Mouse (Mus musculus): ENCODE measurements around the gene Rbm24. TPM values are rescaled to one million over a fixed set of nuclear protein-coding genes. Genes with fewer than 3 reads are reported as not detected.

Gene Rbm24
- polyA plus RNA-seq, 1 experiment from 2014 or later: 15.6 TPM

DNA sequence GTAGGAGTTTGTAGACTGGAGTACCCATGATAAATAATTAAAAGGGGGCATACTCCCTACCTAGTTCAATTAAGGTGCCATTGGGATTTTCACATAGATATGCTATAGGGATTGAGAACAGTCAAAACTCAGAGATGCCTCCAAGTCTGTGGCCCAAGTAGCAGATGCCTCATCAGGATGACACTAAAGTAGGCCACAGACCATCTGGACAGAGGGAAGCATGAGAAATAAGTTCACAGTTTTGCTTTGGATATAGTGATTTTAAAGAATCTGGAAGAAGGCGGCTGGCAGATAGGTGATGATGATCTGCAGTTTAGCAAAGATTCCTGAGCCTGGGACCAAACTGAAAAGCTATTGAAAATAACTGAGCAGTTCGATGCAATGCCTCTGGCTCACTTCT is 30.0 kb downstream of the Rbm24 start:
- Histone ChIP-seq H3K9me3 (ENCODE audit: control insufficient read depth, low read length) (no peaks in the 10 kb centered on the region), H3K4me3 (ENCODE audit: low read depth, low read length) (no peak overlapping the region), H3K4me2 (ENCODE audit: low read depth, low read length) (no peak overlapping the region), H3K27me3 (replicated peaks; ENCODE audit: control insufficient read depth, insufficient read depth, low read length) (no peaks in the 10 kb centered on the region), H3K36me3 (ENCODE audit: control insufficient read depth, insufficient read depth, low read length) (no peaks in the 10 kb centered on the region), H3K9ac (ENCODE audit: low read depth, low read length) (no peak overlapping the region), H3K4me1 (ENCODE audit: control insufficient read depth, insufficient read depth, low read length) (no peaks in the 10 kb centered on the region), H3K27ac (replicated peaks; ENCODE audit: low read depth, low read length) (no peak overlapping the region)
- WGBS: 83% methylated on average over 2 of the region's 2 CpGs
- DNase-seq (ENCODE audit: low spot score): no peak
- ATAC-seq (ENCODE audit: low read depth): no peak

GRCm38 (mm10) chr13:46449955-46450354 is 31.7 kb downstream of the Rbm24 start:
- no peak overlapping the region for H3K4me2 ChIP-seq (ENCODE audit: low read depth, low read length)
- H3K9ac ChIP-seq (ENCODE audit: low read depth, low read length): no peak overlapping the region
- H3K4me1 ChIP-seq (ENCODE audit: control insufficient read depth, insufficient read depth, low read length): no peaks in the 10 kb centered on the region
- WGBS: 49% methylated on average over 4 of the region's 4 CpGs
- no peaks in the 10 kb centered on the region for H3K27me3 ChIP-seq (replicated peaks; ENCODE audit: control insufficient read depth, insufficient read depth, low read length)
- no peaks in the 10 kb centered on the region for H3K36me3 ChIP-seq (ENCODE audit: control insufficient read depth, insufficient read depth, low read length)
- ATAC-seq (ENCODE audit: low read depth): no peak
- no peak overlapping the region for H3K27ac ChIP-seq (replicated peaks; ENCODE audit: low read depth, low read length)
- H3K4me3 ChIP-seq (ENCODE audit: low read depth, low read length): no peak overlapping the region
- no peaks in the 10 kb centered on the region for H3K9me3 ChIP-seq (ENCODE audit: control insufficient read depth, low read length)
- no peak for DNase-seq (ENCODE audit: low spot score)

DNA sequence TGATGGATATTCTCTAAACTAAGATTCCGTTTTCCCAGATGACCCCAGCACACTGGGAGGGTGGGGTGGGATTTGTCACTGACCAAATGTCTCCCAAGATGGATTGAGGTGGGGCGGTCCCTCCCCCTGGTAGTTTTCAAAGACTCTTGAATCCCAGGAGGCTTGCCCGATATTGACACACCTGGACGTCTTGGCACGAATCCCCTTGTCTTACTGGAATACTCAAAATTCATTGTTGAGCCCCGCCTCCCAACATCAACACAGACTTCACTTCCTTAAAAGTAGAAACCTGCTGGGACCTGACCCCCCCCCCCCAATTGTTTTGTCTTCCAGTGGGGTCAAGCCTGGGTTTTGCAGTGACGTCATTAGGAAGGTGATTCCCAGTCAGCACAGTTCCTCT is 32.4 kb downstream of the Rbm24 start:
- H3K27ac ChIP-seq (replicated peaks; ENCODE audit: low read depth, low read length): no peak overlapping the region
- 74% methylated on average over 7 of the region's 7 CpGs for WGBS

DNA sequence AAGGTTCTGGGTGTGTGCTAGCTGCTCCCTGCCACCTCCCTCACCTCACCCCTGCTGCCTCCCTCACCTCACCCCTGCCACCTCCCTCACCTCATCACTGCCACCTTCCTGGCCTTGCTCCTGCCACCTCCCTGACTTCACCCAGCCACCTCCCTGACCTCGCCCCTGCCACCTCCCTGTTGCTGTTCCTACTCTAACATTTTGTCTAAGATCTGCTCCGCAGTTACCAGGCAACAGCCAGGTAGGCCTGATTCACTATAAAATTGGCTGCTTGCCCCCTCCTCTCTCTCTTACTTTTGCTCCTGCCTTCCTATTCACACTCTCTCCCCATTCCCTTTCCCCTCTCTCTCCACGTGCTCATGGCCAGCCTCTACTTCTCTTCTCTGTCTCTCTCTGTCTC is 33.3 kb downstream of the Rbm24 start:
- Histone ChIP-seq H3K4me3 (ENCODE audit: low read depth, low read length) (no peak overlapping the region), H3K36me3 (ENCODE audit: control insufficient read depth, insufficient read depth, low read length) (no peaks in the 10 kb centered on the region), H3K9me3 (ENCODE audit: control insufficient read depth, low read length) (no peaks in the 10 kb centered on the region), H3K4me1 (ENCODE audit: control insufficient read depth, insufficient read depth, low read length) (no peaks in the 10 kb centered on the region), H3K27me3 (replicated peaks; ENCODE audit: control insufficient read depth, insufficient read depth, low read length) (no peaks in the 10 kb centered on the region), H3K27ac (replicated peaks; ENCODE audit: low read depth, low read length) (no peak overlapping the region), H3K4me2 (ENCODE audit: low read depth, low read length) (no peak overlapping the region), H3K9ac (ENCODE audit: low read depth, low read length) (no peak overlapping the region)
- 64% methylated on average over 3 of the region's 3 CpGs for WGBS
- ATAC-seq (ENCODE audit: low read depth): no peak
- DNase-seq (ENCODE audit: low spot score): no peak

More for the DNA sequence above, 32.4 kb downstream of the Rbm24 start:
- H3K9ac ChIP-seq (ENCODE audit: low read depth, low read length): no peak overlapping the region
- no peak overlapping the region for H3K4me2 ChIP-seq (ENCODE audit: low read depth, low read length)
- H3K4me1 ChIP-seq (ENCODE audit: control insufficient read depth, insufficient read depth, low read length): no peaks in the 10 kb centered on the region
- DNase-seq (ENCODE audit: low spot score): peak; percentile 40
- H3K27me3 ChIP-seq (replicated peaks; ENCODE audit: control insufficient read depth, insufficient read depth, low read length): no peaks in the 10 kb centered on the region
- H3K4me3 ChIP-seq (ENCODE audit: low read depth, low read length): no peak overlapping the region
- no peaks in the 10 kb centered on the region for H3K36me3 ChIP-seq (ENCODE audit: control insufficient read depth, insufficient read depth, low read length)
- ATAC-seq (ENCODE audit: low read depth): no peak
- H3K9me3 ChIP-seq (ENCODE audit: control insufficient read depth, low read length): no peaks in the 10 kb centered on the region

- Histone ChIP-seq H3K4me3 (ENCODE audit: low read depth, low read length) (no peak overlapping the region), H3K4me2 (ENCODE audit: low read depth, low read length) (no peak overlapping the region), H3K9ac (ENCODE audit: low read depth, low read length) (no peak overlapping the region), H3K9me3 (ENCODE audit: control insufficient read depth, low read length) (no peaks in the 10 kb centered on the region), H3K36me3 (ENCODE audit: control insufficient read depth, insufficient read depth, low read length) (no peaks in the 10 kb centered on the region), H3K4me1 (ENCODE audit: control insufficient read depth, insufficient read depth, low read length) (no peaks in the 10 kb centered on the region), H3K27me3 (replicated peaks; ENCODE audit: control insufficient read depth, insufficient read depth, low read length) (no peaks in the 10 kb centered on the region), H3K27ac (replicated peaks; ENCODE audit: low read depth, low read length) (no peak overlapping the region)
- ATAC-seq (ENCODE audit: low read depth): no peak
- DNase-seq (ENCODE audit: low spot score): no peak
- WGBS: 79% methylated on average over 10 of the region's 10 CpGs
Measured at GRCm38 (mm10) chr13:46459546-46459945, 41.3 kb downstream of the Rbm24 start.

- no peaks in the 10 kb centered on the region for H3K27me3 ChIP-seq (replicated peaks; ENCODE audit: control insufficient read depth, insufficient read depth, low read length)
- no peak for DNase-seq (ENCODE audit: low spot score)
- no peak overlapping the region for H3K4me2 ChIP-seq (ENCODE audit: low read depth, low read length)
- no peak for ATAC-seq (ENCODE audit: low read depth)
- 90% methylated on average over 4 of the region's 4 CpGs for WGBS
- H3K36me3 ChIP-seq (ENCODE audit: control insufficient read depth, insufficient read depth, low read length): no peaks in the 10 kb centered on the region
- H3K4me3 ChIP-seq (ENCODE audit: low read depth, low read length): no peak overlapping the region
- H3K27ac ChIP-seq (replicated peaks; ENCODE audit: low read depth, low read length): no peak overlapping the region
- no peak overlapping the region for H3K9ac ChIP-seq (ENCODE audit: low read depth, low read length)
- H3K4me1 ChIP-seq (ENCODE audit: control insufficient read depth, insufficient read depth, low read length): no peaks in the 10 kb centered on the region
- H3K9me3 ChIP-seq (ENCODE audit: control insufficient read depth, low read length): no peaks in the 10 kb centered on the region
Measured at GRCm38 (mm10) chr13:46462280-46462679, 44.0 kb downstream of the Rbm24 start.

DNA sequence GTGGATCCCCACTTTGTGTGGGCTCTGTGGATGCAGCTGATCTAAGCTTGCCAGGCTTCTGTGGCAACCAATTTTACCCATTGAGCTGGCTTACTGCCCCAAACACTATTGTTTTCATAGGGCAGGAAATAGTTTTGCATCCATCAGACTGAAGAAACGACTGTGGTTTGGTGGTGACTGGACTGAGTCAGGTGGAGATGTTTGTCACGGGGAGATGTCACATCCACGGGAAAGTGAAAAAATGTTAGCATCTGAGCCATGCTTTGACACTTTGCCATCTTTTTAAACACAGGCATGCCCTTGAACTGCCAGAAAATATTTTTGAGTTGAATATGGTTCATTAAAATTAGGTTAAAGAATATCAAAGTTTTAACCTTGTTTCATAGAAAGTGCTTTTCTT is 45.5 kb downstream of the Rbm24 start:
- Histone ChIP-seq H3K27me3 (replicated peaks; ENCODE audit: control insufficient read depth, insufficient read depth, low read length) (no peaks in the 10 kb centered on the region), H3K9me3 (ENCODE audit: control insufficient read depth, low read length) (no peaks in the 10 kb centered on the region), H3K4me3 (ENCODE audit: low read depth, low read length) (no peak overlapping the region), H3K27ac (replicated peaks; ENCODE audit: low read depth, low read length) (no peak overlapping the region), H3K36me3 (ENCODE audit: control insufficient read depth, insufficient read depth, low read length) (no peaks in the 10 kb centered on the region), H3K4me2 (ENCODE audit: low read depth, low read length) (no peak overlapping the region), H3K4me1 (ENCODE audit: control insufficient read depth, insufficient read depth, low read length) (no peaks in the 10 kb centered on the region), H3K9ac (ENCODE audit: low read depth, low read length) (no peak overlapping the region)
- DNase-seq (ENCODE audit: low spot score): no peak
- 61% methylated on average over 3 of the region's 3 CpGs for WGBS
- ATAC-seq (ENCODE audit: low read depth): no peak

DNA sequence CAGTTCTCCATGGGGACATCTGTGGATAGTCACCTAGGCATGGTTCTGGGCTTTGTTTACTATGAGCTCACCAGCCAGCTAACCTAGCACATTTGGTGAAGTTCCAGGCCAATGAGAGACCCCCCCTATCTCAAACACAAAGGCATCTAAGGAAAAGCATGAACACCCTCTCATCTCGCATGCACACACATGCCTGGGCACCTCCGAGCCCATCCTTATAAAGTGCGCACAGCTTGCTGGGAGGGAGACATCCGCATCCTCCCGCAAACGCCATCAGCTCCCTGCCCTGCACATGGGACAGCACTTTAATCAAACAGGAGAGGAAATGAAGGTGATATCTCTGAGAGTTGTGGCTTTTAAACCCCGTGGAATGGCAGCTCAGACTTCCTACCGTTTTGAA is 50.0 kb downstream of the Rbm24 start:
- WGBS: 63% methylated on average over 8 of the region's 8 CpGs
- no peak for ATAC-seq (ENCODE audit: low read depth)
- H3K4me1 ChIP-seq (ENCODE audit: control insufficient read depth, insufficient read depth, low read length): no peaks in the 10 kb centered on the region

GRCm38 (mm10) chr13:46469536-46469935 is 51.3 kb downstream of the Rbm24 start:
- H3K9ac ChIP-seq (ENCODE audit: low read depth, low read length): no peak overlapping the region
- H3K27me3 ChIP-seq (replicated peaks; ENCODE audit: control insufficient read depth, insufficient read depth, low read length): no peaks in the 10 kb centered on the region
- no peaks in the 10 kb centered on the region for H3K36me3 ChIP-seq (ENCODE audit: control insufficient read depth, insufficient read depth, low read length)
- WGBS: 89% methylated on average over 2 of the region's 2 CpGs
- no peaks in the 10 kb centered on the region for H3K9me3 ChIP-seq (ENCODE audit: control insufficient read depth, low read length)
- H3K4me3 ChIP-seq (ENCODE audit: low read depth, low read length): no peak overlapping the region
- H3K4me2 ChIP-seq (ENCODE audit: low read depth, low read length): no peak overlapping the region
- H3K4me1 ChIP-seq (ENCODE audit: control insufficient read depth, insufficient read depth, low read length): no peaks in the 10 kb centered on the region
- ATAC-seq (ENCODE audit: low read depth): no peak
- DNase-seq (ENCODE audit: low spot score): no peak
- no peak overlapping the region for H3K27ac ChIP-seq (replicated peaks; ENCODE audit: low read depth, low read length)

More for the DNA sequence above, 50.0 kb downstream of the Rbm24 start:
- Histone ChIP-seq H3K4me3 (ENCODE audit: low read depth, low read length) (no peak overlapping the region), H3K9me3 (ENCODE audit: control insufficient read depth, low read length) (no peaks in the 10 kb centered on the region), H3K4me2 (ENCODE audit: low read depth, low read length) (no peak overlapping the region), H3K27me3 (replicated peaks; ENCODE audit: control insufficient read depth, insufficient read depth, low read length) (no peaks in the 10 kb centered on the region), H3K27ac (replicated peaks; ENCODE audit: low read depth, low read length) (no peak overlapping the region), H3K9ac (ENCODE audit: low read depth, low read length) (no peak overlapping the region), H3K36me3 (ENCODE audit: control insufficient read depth, insufficient read depth, low read length) (no peaks in the 10 kb centered on the region)
- DNase-seq (ENCODE audit: low spot score): no peak
